Mouse (Mus musculus) embryonic facial prominence, embryonic 15.5 days (tissue): ENCODE measurements around the gene Lbp. TPM values are rescaled to one million over a fixed set of nuclear protein-coding genes. Genes with fewer than 3 reads are reported as not detected.

Experiments used
- ATAC-seq: fragments of 200-750 bp; cut with Nextera tagmentation; 2 replicates; pipeline ENCODE4 v1.8.0; 2017; ENCODE audit warnings: low read depth, moderate TSS enrichment; ENCODE audit not compliant: insufficient number of reproducible peaks, low FRiP score, low TSS enrichment
- H3K27ac ChIP-seq: fragments of 300-500 bp; sonication (generic); replicated peaks from 2 replicates; pipeline ENCODE4 v1.5.1; 2015; ENCODE audit warnings: mild to moderate bottlenecking, inconsistent platforms
- H3K27me3 ChIP-seq: fragments of 300-500 bp; sonication (generic); 2 replicates; pipeline ENCODE4 v1.6.1; 2015; ENCODE audit warnings: inconsistent platforms
- H3K36me3 ChIP-seq: fragments of 300-500 bp; sonication (generic); 2 replicates; pipeline ENCODE4 v1.6.1; 2015; ENCODE audit warnings: mild to moderate bottlenecking, inconsistent platforms
- H3K4me1 ChIP-seq: fragments of 300-500 bp; sonication (generic); 2 replicates; pipeline ENCODE4 v1.6.1; 2015; ENCODE audit warnings: inconsistent platforms
- H3K4me2 ChIP-seq: fragments of 300-500 bp; sonication (generic); replicated peaks from 2 replicates; pipeline ENCODE4 v1.6.1; 2015; ENCODE audit warnings: mild to moderate bottlenecking, inconsistent platforms
- H3K4me3 ChIP-seq: fragments of 300-500 bp; sonication (generic); replicated peaks from 2 replicates; pipeline ENCODE4 v1.5.1; 2015; ENCODE audit warnings: mild to moderate bottlenecking, inconsistent platforms
- H3K9ac ChIP-seq: fragments of 300-500 bp; sonication (generic); 2 replicates; pipeline ENCODE4 v1.6.1; 2015; ENCODE audit warnings: inconsistent platforms
- H3K9me3 ChIP-seq: fragments of 300-500 bp; sonication (generic); replicated peaks from 2 replicates; pipeline ENCODE4 v1.6.1; 2016; ENCODE audit warnings: inconsistent platforms
- whole genome bisulfite sequencing: fragments of 180-500 bp; shearing (Covaris S2); methylation state at CpG from one replicate; pipeline ENCODE4 v1.1.7; 2015; 5-methylcytosine and 5-hydroxymethylcytosine counted together
- polyA plus RNA-seq: library from polyadenylated mRNA; unstranded; fragments of >200 nt; fragmentation: Nextera tagmentation; extraction: Ambion mirVana; gene quantifications from 2 replicates; pipeline ENCODE4 v1.2.1, GENCODE M21; 2015

Lbp gene
- polyA plus RNA-seq, 1 experiment from 2014 or later: 6.5 TPM

DNA sequence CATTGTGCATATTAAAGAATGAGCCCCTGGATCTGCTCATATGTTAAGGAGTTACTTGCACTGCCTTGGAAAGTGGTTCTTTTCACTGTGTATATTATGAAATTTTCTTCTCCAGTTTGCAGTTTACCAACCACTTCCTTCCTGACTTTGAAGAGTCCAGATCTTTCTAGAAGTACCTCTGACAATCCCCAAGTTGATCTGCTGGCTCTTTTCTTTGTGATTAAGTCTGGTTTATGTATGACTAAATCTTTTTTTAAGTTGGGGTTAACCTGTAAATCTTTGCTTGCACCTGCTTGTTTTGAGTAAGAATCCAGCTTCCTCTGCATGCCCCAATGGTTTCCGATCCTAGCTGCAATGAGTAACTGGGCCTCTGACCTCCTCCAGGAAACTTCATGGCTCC, 6.8 kb downstream of the Lbp start:
- H3K4me3 ChIP-seq: no peak overlapping the region
- no peaks in the 10 kb centered on the region; the same call in 1 of the 2 replicates for H3K4me1 ChIP-seq
- no peak overlapping the region for H3K9ac ChIP-seq
- 71% methylated on average over 1 of the region's 1 CpGs for WGBS
- no peaks in the 10 kb centered on the region for H3K27me3 ChIP-seq
- ATAC-seq: no peak
- no peaks in the 10 kb centered on the region for H3K36me3 ChIP-seq
- no peak overlapping the region for H3K4me2 ChIP-seq
- H3K27ac ChIP-seq: no peak overlapping the region
- no peaks in the 10 kb centered on the region for H3K9me3 ChIP-seq

DNA sequence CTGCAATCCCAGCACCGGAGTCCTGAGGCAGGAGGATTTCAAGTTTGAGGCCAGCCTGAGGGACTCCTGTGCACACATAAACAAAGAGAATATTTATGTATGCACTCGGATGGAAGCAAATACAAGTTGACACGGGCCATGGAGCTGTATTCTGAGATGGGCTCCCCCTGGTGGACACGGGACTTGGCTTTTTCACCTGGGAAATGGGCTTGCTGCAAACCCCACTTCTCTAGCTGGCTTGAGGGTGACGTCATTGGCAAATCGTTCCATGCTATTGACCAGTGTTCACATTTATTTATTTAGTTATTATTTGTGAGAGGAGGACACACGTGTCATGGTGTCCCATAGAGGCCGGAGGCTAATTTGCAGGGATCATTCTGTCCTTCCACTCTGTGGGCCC, 10.1 kb downstream of the Lbp start:
- ATAC-seq: no peak
- Histone ChIP-seq H3K27me3 (no peaks in the 10 kb centered on the region), H3K36me3 (no peaks in the 10 kb centered on the region), H3K4me3 (no peak overlapping the region), H3K9me3 (no peaks in the 10 kb centered on the region), H3K4me1 (no peaks in the 10 kb centered on the region), H3K9ac (no peak overlapping the region), H3K4me2 (no peak overlapping the region), H3K27ac (no peak overlapping the region)
- 70% methylated on average over 8 of the region's 8 CpGs for WGBS

DNA sequence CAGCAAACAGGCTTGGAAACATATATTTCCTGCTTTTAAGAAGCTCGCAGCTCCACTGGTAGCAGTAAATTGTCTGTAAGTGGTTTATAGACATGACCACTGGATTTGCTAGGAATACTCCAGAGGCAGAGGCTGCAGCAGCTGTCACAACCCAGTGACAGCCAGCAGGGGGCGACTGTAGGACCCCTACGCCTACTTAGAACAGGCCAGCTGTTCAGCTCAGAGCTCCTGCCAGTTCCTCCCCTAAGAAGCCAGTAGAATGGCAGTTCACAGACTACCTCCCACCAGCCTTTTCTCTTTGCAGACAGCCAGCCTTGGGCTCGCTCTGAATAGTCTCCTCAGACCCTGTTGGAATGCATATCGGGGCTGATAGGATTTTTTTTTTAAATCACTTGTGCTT, 10.7 kb downstream of the Lbp start:
- no peak for ATAC-seq
- no peaks in the 10 kb centered on the region for H3K9me3 ChIP-seq
- H3K27ac ChIP-seq: no peak overlapping the region
- H3K4me3 ChIP-seq: no peak overlapping the region
- no peaks in the 10 kb centered on the region for H3K27me3 ChIP-seq
- no peaks in the 10 kb centered on the region for H3K36me3 ChIP-seq
- H3K4me1 ChIP-seq: no peaks in the 10 kb centered on the region
- H3K4me2 ChIP-seq: no peak overlapping the region
- WGBS: 15% methylated on average over 5 of the region's 5 CpGs
- no peak overlapping the region for H3K9ac ChIP-seq

DNA sequence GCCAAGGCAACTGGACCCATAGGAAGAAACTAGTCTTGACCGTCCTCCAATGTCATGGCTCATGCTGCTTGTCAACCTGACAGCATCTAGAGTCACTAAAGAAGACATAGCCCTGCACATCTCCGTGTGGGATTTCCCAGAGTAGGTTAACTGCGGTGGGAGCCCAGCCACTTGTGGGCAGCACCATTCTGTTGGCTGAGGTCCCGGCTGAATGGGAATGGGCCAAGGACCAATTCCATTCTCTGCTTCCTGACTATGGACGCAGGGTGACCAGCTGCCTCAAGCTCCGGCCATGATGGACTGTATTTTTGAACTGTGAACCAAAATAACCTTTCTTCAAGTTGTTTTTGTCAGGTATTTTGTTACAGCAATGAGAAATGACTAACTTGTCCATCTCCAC, 15.3 kb downstream of the Lbp start:
- Histone ChIP-seq H3K36me3 (no peaks in the 10 kb centered on the region), H3K4me2 (no peak overlapping the region), H3K9ac (no peak overlapping the region), H3K27ac (no peak overlapping the region), H3K9me3 (no peaks in the 10 kb centered on the region), H3K27me3 (no peaks in the 10 kb centered on the region), H3K4me1 (no peaks in the 10 kb centered on the region), H3K4me3 (no peak overlapping the region)
- WGBS: 86% methylated on average over 6 of the region's 6 CpGs
- no peak for ATAC-seq

DNA sequence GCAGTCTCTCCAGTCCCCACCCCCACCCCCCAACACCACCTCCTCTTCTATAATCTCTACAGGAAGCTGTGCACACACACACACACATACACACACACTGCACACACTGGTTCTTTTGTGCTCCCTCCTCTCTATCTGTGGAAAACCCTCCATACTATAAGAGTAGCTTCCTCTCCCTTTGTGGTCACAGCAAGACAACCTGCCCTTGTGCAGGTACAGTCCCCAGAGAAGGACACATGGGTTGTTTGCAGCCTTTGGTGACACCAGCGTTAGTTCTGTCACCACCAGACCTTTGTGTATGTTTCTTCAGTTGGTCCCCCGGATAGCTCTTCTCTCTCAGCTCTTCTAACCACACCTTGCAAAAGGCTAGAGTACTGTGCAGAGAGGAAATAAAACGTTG, 16.6 kb downstream of the Lbp start:
- Histone ChIP-seq H3K4me1 (no peaks in the 10 kb centered on the region), H3K27me3 (no peaks in the 10 kb centered on the region), H3K9me3 (no peaks in the 10 kb centered on the region), H3K9ac (no peak overlapping the region), H3K36me3 (no peaks in the 10 kb centered on the region), H3K4me2 (no peak overlapping the region), H3K4me3 (no peak overlapping the region), H3K27ac (no peak overlapping the region)
- no peak for ATAC-seq
- 65% methylated on average over 3 of the region's 3 CpGs for WGBS

DNA sequence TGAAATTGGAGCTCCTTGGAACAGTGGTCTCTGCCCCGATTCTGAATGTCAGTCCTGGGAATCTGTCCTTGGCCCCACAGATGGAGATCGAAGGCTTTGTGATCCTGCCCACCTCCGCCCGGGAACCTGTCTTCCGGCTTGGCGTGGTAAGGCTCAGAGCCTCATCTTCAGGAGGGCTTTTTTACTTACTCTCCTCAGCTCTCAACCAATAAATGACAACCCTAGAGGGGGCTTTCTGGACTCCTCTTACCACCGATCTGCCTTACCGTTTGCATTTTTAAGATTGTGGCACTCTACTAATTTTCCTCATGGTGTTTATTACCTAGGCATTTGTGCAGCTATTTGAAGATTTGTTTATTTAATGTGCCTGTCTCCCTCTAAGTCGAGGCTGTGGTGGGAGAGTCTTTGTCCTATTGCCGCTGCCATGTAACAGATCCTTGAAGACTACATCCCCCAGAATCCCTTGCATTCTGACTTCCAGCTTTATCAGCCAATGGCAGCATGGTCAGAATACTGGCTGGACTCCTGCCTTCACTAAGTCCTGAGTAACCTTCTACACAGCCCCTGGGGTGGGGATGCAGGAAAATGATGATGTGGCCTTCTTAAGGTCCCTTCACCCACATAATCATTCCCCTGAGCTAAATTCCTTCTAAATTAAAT, 18.4 kb downstream of the Lbp start:
- no peak overlapping the region for H3K9ac ChIP-seq
- WGBS: 65% methylated on average over 10 of the region's 10 CpGs
- no peak overlapping the region for H3K4me2 ChIP-seq
- H3K4me3 ChIP-seq: no peak overlapping the region
- no peak for ATAC-seq
- no peaks in the 10 kb centered on the region for H3K4me1 ChIP-seq
- no peaks in the 10 kb centered on the region for H3K27me3 ChIP-seq
- H3K9me3 ChIP-seq: no peaks in the 10 kb centered on the region
- H3K36me3 ChIP-seq: no peaks in the 10 kb centered on the region
- no peak overlapping the region for H3K27ac ChIP-seq

DNA sequence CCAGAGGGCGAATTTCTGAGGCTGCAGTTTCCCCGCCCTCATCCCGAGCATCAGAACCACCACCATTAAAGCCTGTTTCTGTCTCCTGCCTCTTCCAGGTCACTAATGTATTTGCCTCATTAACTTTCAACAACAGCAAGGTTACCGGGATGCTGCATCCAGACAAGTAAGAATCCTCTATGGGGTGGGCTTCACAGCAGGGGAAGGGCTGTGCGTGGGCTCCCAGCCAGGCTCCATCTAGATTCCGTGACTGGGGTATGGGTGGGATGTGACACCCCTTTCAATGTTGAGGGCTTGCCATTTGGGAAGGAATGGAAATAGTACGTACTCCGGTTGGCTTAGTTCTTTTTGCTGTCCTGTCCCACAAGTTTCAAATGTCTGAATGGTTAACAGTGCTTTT, 19.3 kb downstream of the Lbp start:
- Histone ChIP-seq H3K9ac (no peak overlapping the region), H3K4me1 (no peaks in the 10 kb centered on the region), H3K4me3 (no peak overlapping the region), H3K27ac (no peak overlapping the region), H3K4me2 (no peak overlapping the region), H3K27me3 (no peaks in the 10 kb centered on the region), H3K9me3 (no peaks in the 10 kb centered on the region), H3K36me3 (no peaks in the 10 kb centered on the region)
- WGBS: 78% methylated on average over 8 of the region's 8 CpGs
- no peak for ATAC-seq

DNA sequence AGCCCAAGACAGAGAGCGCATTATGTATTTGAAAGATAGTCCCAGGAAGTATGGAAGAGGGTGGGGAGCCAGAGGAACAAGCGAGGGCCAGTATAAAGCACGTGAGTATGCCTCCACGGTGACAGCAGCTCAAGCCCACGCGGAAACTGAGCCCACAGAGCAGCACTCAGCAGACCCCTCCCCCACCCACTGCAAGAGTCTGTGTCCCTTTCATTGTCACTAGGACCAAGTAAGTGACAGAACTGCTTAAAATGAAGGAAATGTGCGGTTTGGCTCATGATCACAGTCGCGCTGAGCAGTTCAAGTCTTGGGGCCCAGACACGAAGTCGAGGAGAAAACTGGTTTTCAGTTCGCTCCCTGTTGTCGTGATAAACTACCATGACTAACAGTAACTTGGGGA, 28.1 kb downstream of the Lbp start:
- H3K9ac ChIP-seq: no peak overlapping the region
- H3K4me3 ChIP-seq: no peak overlapping the region
- no peaks in the 10 kb centered on the region for H3K4me1 ChIP-seq
- H3K27me3 ChIP-seq: no peaks in the 10 kb centered on the region
- WGBS: 83% methylated on average over 13 of the region's 13 CpGs
- no peaks in the 10 kb centered on the region for H3K9me3 ChIP-seq
- no peak for ATAC-seq
- no peak overlapping the region for H3K4me2 ChIP-seq
- no peaks in the 10 kb centered on the region for H3K36me3 ChIP-seq
- H3K27ac ChIP-seq: no peak overlapping the region

DNA sequence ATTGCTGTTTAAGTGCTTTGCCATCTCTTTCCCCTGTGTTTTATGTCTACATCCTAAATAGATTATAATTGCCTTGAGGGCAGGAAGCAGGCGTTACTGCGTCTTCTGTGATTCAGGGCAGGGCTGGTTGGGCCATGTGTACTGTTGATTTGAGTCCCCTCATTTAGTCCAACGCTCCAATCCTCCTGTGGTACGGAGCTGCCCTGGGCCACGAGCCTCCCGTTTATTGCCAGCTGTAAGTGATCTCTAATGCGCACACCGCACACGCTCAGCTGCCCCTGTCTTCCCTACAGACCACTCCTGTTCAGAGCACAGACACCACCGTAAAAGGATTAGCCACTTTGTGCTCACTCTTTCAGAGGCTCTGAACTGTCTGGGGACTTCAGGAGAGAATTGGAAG, 31.4 kb downstream of the Lbp start:
- no peaks in the 10 kb centered on the region for H3K9me3 ChIP-seq
- no peaks in the 10 kb centered on the region for H3K36me3 ChIP-seq
- no peak for ATAC-seq
- no peak overlapping the region for H3K4me2 ChIP-seq
- H3K27ac ChIP-seq: no peak overlapping the region
- H3K4me3 ChIP-seq: no peak overlapping the region
- no peaks in the 10 kb centered on the region for H3K27me3 ChIP-seq
- no peak overlapping the region for H3K9ac ChIP-seq
- WGBS: 47% methylated on average over 10 of the region's 10 CpGs
- H3K4me1 ChIP-seq: no peaks in the 10 kb centered on the region

DNA sequence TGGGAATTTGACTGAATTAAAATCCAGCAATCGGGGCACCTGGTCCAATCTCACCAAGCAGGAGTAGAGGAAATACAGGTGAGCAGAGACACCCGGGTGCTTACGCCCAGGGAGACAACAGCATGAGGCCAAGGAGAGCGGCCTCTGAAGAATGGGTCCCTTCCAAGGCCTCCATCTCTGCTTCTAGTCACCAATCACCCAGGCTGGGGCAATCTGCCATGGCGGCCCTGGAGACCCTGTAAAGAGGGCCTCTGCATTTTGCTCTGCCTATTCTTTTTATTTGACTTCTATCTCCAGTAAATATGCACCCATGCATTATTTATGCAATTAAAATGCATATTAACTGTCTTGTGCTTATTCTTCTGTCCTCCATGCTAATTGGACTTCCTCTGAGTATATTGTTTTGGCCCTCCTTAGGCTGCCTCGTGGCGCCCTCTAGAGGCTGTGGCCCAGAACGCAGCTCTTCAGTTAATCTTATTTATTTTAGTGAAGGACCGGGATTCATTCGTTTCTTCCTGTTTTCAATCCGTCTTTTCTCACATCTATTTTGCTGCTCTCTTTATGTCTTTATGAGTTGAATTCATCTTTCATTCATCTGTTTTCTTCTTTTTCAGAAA, 33.8 kb downstream of the Lbp start:
- 39% methylated on average over 11 of the region's 11 CpGs for WGBS
- Histone ChIP-seq H3K36me3 (no peaks in the 10 kb centered on the region), H3K27ac (no peak overlapping the region), H3K9me3 (no peaks in the 10 kb centered on the region), H3K4me3 (no peak overlapping the region), H3K4me1 (no peaks in the 10 kb centered on the region), H3K9ac (no peak overlapping the region), H3K4me2 (no peak overlapping the region), H3K27me3 (no peaks in the 10 kb centered on the region)
- ATAC-seq: no peak

DNA sequence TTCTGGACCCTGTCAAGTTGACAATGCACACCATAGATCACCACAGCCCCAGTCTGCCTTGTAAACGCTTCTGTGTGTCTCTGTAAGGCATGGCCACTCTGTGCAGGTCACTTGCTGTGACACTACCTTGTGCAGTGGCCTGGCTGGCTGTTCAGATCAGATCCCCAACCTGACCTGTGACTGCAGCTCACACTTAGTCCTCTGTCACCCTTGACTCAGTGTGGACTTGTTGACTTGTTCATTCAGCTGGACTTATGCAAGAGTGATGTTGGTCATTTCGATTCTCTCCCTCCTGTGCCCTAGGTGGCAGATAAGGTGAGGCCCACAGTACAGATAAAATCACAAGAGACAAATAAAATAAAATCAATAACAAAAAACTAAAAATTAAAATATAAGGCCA, 35.0 kb downstream of the Lbp start:
- Histone ChIP-seq H3K4me3 (no peak overlapping the region), H3K4me2 (no peak overlapping the region), H3K36me3 (no peaks in the 10 kb centered on the region), H3K9me3 (no peaks in the 10 kb centered on the region), H3K27ac (no peak overlapping the region), H3K9ac (no peak overlapping the region), H3K4me1 (no peaks in the 10 kb centered on the region), H3K27me3 (no peaks in the 10 kb centered on the region)
- no peak for ATAC-seq
- WGBS: 76% methylated on average over 2 of the region's 2 CpGs

DNA sequence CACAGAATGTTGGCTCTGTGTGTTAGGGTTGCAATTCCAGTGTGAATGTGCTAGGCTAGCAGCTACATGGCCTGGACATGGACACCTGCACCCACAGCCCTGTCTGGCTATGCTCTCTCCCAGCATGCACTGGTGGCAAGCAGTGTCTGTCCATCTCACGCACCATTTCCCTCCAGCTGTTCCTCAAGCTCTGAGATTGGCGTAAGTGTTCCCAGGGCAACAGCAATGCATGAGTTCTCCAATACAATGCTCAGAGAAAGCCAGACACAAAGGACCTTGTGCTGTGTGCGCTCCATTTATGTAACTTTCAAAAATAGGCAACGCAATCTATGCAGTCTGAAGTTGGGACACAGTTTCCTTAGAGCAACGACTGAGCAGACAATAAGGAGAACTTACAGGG, 37.2 kb downstream of the Lbp start:
- Histone ChIP-seq H3K4me2 (no peak overlapping the region), H3K9me3 (no peaks in the 10 kb centered on the region), H3K27ac (no peak overlapping the region), H3K36me3 (no peaks in the 10 kb centered on the region), H3K27me3 (no peaks in the 10 kb centered on the region), H3K4me1 (no peaks in the 10 kb centered on the region), H3K4me3 (no peak overlapping the region), H3K9ac (no peak overlapping the region)
- WGBS: 76% methylated on average over 5 of the region's 5 CpGs
- no peak for ATAC-seq
